Mouse (Mus musculus): ENCODE data around the gene Slc7a14.
A peak's percentile ranks its signal among the peaks of the same experiment; 100 is the strongest.

The Slc7a14 gene

GRCm38 (mm10) chr3:31260964-31261346 lies 49.2 kb downstream of the Slc7a14 start:
- no peak for DNase-seq (ENCODE audit: low spot score)

- no peak for DNase-seq (ENCODE audit: low spot score)
These were observed 49.7 kb downstream of the Slc7a14 start for GRCm38 (mm10) chr3:31260329-31260963.

- DNase-seq (ENCODE audit: low spot score) = no peak
These were observed 50.5 kb downstream of the Slc7a14 start for GRCm38 (mm10) chr3:31259553-31260255.

- DNase-seq (ENCODE audit: low spot score) = peak; percentile 36
These were observed 55.8 kb downstream of the Slc7a14 start for GRCm38 (mm10) chr3:31254427-31254826.

- DNase-seq (ENCODE audit: low spot score) = no peak
These were observed 56.3 kb downstream of the Slc7a14 start for GRCm38 (mm10) chr3:31253862-31254261.

- no peak for DNase-seq (ENCODE audit: low spot score)
These were observed 57.6 kb downstream of the Slc7a14 start for GRCm38 (mm10) chr3:31252566-31252965.

GRCm38 (mm10) chr3:31243478-31243877 lies 66.7 kb downstream of the Slc7a14 start:
- no peak for DNase-seq (ENCODE audit: low spot score)

- DNase-seq (ENCODE audit: low spot score) = no peak
These were observed 69.3 kb downstream of the Slc7a14 start for GRCm38 (mm10) chr3:31240840-31241239.

- no peak for DNase-seq (ENCODE audit: low spot score)
These were observed 70.5 kb downstream of the Slc7a14 start for GRCm38 (mm10) chr3:31239645-31240044.

- DNase-seq (ENCODE audit: low spot score) = no peak
These were observed 72.2 kb downstream of the Slc7a14 start for GRCm38 (mm10) chr3:31237936-31238335.

- DNase-seq (ENCODE audit: low spot score) = no peak
These were observed 74.0 kb downstream of the Slc7a14 start for GRCm38 (mm10) chr3:31236146-31236545.

GRCm38 (mm10) chr3:31234356-31234755 lies 75.8 kb downstream of the Slc7a14 start:
- DNase-seq (ENCODE audit: low spot score) = no peak

GRCm38 (mm10) chr3:31233746-31234312 lies 76.3 kb downstream of the Slc7a14 start:
- DNase-seq (ENCODE audit: low spot score) = no peak

- no peak for DNase-seq (ENCODE audit: low spot score)
These were observed 80.9 kb downstream of the Slc7a14 start for GRCm38 (mm10) chr3:31229281-31229680.

GRCm38 (mm10) chr3:31228487-31228886 lies 81.7 kb downstream of the Slc7a14 start:
- DNase-seq (ENCODE audit: low spot score) = no peak

GRCm38 (mm10) chr3:31223551-31223950 lies 86.6 kb downstream of the Slc7a14 start:
- no peak for DNase-seq (ENCODE audit: low spot score)

- no peak for DNase-seq (ENCODE audit: low spot score)
These were observed 90.1 kb downstream of the Slc7a14 start for GRCm38 (mm10) chr3:31220040-31220439.

- DNase-seq (ENCODE audit: low spot score) = no peak
These were observed 90.7 kb downstream of the Slc7a14 start for GRCm38 (mm10) chr3:31219483-31219882.

- DNase-seq (ENCODE audit: low spot score) = no peak
These were observed 92.7 kb downstream of the Slc7a14 start for GRCm38 (mm10) chr3:31217523-31217922.

- no peak for DNase-seq (ENCODE audit: low spot score)
These were observed 96.4 kb downstream of the Slc7a14 start for GRCm38 (mm10) chr3:31213802-31214201.

GRCm38 (mm10) chr3:31212205-31213038 lies 97.8 kb downstream of the Slc7a14 start:
- DNase-seq (ENCODE audit: low spot score) = no peak

GRCm38 (mm10) chr3:31209001-31209400 lies 101.2 kb downstream of the Slc7a14 start:
- no peak for DNase-seq (ENCODE audit: low spot score)
